Mouse (Mus musculus): ENCODE results near the gene Klhl23. TPM values are rescaled to one million over a fixed set of nuclear protein-coding genes. Genes with fewer than 3 reads are reported as not detected.
A peak's percentile ranks its signal among the peaks of the same experiment; 100 is the strongest.
"Not testable (repeated sequence)": the region's sequence is repeated elsewhere in the genome, so short reads cannot be mapped to it uniquely, and the experiment has no call there.

Gene Klhl23
- polyA plus RNA-seq, 1 experiment from 2014 or later: 94.6 TPM

DNA sequence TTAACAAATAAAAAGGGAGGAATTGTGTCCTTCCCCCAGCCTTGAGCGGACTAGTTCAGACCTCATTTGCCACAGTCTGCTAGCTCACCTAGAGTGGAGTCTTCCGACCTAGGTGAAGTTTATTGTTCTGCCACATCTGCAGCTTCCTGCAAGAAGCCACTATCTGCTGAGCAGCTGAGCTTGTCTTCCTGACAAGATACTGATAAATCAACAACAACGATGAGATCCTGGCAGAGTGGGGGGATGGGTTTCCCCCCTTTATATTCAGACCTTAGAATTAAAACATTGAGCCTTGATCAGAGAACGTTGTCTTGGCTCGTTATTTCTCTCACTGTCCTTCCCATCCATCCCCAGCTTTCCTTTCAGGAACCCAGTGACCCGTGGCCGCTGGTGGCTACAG is 10.4 kb upstream of the Klhl23 start:
- not testable (repeated sequence) for H3K4me2 ChIP-seq; H3K9ac ChIP-seq; ATAC-seq (replicated peaks); H3K27me3 ChIP-seq (replicated peaks); H3K36me3 ChIP-seq (replicated peaks); H3K27ac ChIP-seq; H3K9me3 ChIP-seq; H3K4me1 ChIP-seq; H3K4me3 ChIP-seq
- WGBS: 66% methylated on average over 7 of the region's 7 CpGs

DNA sequence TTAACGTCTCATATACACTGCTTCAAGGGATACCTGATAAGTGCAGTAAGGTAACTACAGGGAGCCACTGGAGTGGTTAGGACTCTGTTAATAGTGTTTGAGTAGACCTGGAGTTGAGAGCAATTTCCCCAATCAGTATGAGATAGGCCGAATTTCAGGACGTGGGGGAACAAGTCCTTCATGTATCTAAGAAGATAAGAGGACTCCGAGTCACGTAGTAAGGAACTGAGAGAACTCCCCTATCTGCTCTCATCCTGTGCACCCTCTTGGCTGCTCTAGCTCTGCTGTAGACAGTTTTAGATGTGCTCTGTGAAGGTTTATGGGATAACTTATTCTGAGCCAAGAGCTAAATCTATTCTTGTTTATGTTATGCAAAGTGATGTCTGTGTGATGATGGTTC is 5.2 kb upstream of the Klhl23 start:
- WGBS: 92% methylated on average over 5 of the region's 5 CpGs

DNA sequence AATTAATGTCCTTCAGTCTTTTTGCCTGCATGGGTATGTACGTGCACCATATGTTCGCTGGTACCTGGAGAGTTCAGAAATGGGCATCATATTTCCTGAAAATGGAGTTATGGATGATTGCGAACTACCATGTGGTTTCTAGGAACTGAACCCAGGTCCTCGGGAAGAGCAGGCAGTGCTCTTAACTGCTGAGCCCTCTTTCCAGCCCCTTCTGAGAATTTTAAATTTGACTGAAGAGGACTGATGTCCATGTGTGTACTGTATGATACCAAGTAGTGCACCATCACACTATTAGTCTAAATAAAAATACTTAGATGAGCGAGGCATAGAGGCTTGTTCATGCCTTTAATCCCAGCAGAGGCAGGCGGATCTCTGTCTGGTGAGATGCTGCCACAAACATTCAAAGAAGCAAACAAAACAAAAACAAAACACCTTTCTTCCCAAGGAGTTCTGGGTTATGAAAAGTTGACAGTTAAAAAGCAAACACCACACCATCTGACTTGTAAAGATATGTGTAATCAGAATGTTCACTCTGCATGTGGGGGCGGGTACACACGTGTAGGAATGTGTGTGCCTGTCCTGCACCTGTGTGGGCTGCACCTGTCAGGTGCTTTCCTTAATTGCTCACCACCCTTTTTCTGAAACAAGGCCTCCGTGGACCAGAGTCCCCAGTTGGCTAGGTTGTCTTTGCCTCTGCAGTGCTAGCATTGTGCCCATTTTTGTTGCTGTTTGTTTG is 3.2 kb upstream of the Klhl23 start:
- Histone ChIP-seq H3K9me3 (no peaks in the 10 kb centered on the region), H3K36me3 (replicated peaks) (no peaks in the 10 kb centered on the region), H3K4me3 (no peak overlapping the region), H3K4me1 (peaks cover 10% of the 10 kb centered on the region), H3K27me3 (replicated peaks) (no peaks in the 10 kb centered on the region), H3K4me2 (no peak overlapping the region), H3K9ac (no peak overlapping the region), H3K27ac (no peak overlapping the region)
- no peak for ATAC-seq (replicated peaks)
- 86% methylated on average over 9 of the region's 9 CpGs for WGBS

More for the DNA sequence above, 5.2 kb upstream of the Klhl23 start:
- Histone ChIP-seq H3K4me3 (no peak overlapping the region), H3K36me3 (replicated peaks) (no peaks in the 10 kb centered on the region), H3K9ac (no peak overlapping the region), H3K4me1 (peaks cover 2% of the 10 kb centered on the region), H3K4me2 (no peak overlapping the region), H3K9me3 (no peaks in the 10 kb centered on the region), H3K27me3 (replicated peaks) (no peaks in the 10 kb centered on the region), H3K27ac (no peak overlapping the region)
- no peak for ATAC-seq (replicated peaks)

DNA sequence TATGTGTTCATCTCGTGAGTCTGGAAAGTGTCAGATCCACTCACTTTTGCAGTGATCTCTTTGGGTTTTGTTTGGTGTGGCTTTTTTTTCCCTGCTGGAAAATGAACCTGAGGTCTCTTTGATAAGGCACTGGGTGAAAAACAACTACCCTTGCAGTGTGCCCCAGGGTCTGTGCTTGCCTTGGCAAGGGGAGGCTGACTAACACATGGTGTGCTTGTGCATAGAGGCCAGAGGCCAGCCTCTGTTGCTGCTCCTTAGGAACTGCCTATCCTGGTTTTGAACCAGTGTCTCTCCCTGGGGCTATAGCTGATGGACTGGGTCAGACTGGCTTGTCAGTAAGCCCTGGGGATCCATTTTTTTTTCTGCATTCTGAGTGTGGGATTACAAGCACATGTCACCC is 1.5 kb upstream of the Klhl23 start:
- no peaks in the 10 kb centered on the region for H3K9me3 ChIP-seq
- no peak overlapping the region for H3K4me3 ChIP-seq
- H3K36me3 ChIP-seq (replicated peaks): no peaks in the 10 kb centered on the region
- H3K4me2 ChIP-seq: no peak overlapping the region
- H3K27ac ChIP-seq: no peak overlapping the region
- H3K27me3 ChIP-seq (replicated peaks): no peaks in the 10 kb centered on the region
- 75% methylated on average over 1 of the region's 1 CpGs for WGBS
- no peak overlapping the region for H3K9ac ChIP-seq
- H3K4me1 ChIP-seq: peaks cover 26% of the 10 kb centered on the region
- no peak for ATAC-seq (replicated peaks)

DNA sequence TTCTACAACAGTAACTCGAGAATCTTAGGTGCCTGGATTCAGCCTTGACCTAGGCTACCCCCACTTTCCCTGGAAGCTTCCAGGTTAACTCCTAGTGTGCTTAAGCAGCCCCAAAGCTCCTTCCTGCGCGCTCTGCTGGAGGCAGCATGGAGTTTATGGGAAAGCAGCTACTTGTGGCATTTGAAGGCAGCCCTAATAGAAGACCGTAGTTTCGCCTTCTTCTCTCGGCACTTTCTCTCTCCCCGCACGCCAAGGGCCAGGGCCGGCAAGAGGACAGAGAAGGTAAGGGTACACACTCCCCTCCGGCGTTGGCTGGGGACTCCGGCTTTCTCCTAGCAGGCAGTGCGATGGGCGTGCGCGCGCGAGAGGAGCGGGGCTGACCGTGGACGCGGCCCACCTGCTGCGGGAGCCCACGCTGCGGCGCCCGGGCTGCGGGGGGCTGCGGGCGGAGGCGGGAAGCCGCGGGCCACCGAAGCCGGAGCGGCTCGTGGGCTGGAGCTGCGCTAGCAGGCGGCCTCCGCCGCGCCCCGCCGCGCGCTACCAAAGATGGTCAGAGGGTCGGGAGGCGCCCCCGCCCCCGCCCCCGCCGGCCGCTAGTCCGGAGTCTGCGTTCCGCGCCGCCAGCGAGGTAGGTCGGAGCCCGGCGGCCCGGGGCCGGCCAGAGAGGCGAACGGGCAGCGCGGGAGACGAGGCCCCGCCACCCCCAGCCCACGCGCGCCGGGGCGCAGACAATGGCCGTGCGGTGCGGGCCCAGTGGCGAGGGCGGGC is 801 bp downstream of the Klhl23 start:
- H3K4me2 ChIP-seq: peak overlapping the region; percentile 77
- ATAC-seq (replicated peaks): peak; percentile 85
- H3K9me3 ChIP-seq: no peaks in the 10 kb centered on the region
- H3K36me3 ChIP-seq (replicated peaks): no peaks in the 10 kb centered on the region
- H3K27ac ChIP-seq: peak overlapping the region; percentile 97
- H3K4me1 ChIP-seq: peaks cover 41% of the 10 kb centered on the region
- H3K9ac ChIP-seq: peak overlapping the region; percentile 95
- WGBS: under 1% methylated on average over 70 of the region's 80 CpGs
- H3K27me3 ChIP-seq (replicated peaks): no peaks in the 10 kb centered on the region
- H3K4me3 ChIP-seq: peak overlapping the region; percentile 90

DNA sequence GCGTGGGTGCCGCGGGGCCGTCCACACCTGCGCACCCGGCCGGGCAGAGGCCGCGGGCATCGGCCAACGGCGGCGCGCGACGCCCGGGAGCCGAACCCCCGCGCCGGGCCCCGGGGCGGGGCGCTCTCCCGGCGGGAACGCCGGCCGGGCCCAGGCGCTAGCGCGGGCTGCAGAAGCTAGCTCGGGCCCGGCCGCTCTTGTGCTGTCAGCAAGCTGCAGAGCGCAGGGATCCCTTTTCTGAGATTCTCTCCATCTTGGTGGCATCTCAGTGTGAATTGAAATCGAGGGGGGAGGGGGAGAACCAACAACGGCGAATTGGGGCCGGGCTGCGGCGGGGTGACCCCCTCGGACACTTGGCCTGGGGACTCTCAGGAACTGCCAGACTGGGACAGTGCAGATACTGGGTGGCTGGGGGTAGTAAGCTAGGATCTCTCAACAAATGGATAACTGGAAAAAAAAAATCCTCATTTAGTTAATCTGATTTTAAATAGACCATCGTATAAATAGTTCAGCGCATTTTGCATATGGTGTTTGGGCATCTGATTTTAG is 1.5 kb downstream of the Klhl23 start:
- peak; percentile 89 for ATAC-seq (replicated peaks)
- 2% methylated on average over 43 of the region's 45 CpGs for WGBS

DNA sequence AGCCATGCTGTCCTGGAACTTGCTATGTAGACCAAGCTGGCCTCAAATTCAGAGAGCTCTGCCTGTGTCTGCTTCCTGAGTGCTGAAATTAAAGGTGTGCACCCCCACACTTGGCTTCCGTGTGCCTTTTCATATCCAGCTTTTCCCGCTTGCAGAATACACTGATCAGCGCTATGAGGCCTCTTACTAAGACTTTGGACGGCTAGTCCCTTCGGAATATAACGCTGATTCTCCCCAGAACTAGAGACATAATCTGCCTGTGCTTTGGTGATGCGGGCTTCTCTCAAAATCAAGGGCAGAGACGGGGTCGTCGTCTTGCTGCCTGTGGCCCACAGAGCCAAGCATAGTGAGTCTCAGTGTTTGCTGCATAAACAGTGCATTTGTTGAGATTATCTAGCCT is 4.2 kb downstream of the Klhl23 start:
- H3K27me3 ChIP-seq (replicated peaks): no peaks in the 10 kb centered on the region
- peak overlapping the region; percentile 51; the same call in 1 of the 2 replicates for H3K27ac ChIP-seq
- no peak overlapping the region for H3K9ac ChIP-seq
- peak overlapping the region; percentile 10 for H3K4me2 ChIP-seq
- no peak for ATAC-seq (replicated peaks)
- WGBS: 59% methylated on average over 10 of the region's 10 CpGs
- peaks cover 47% of the 10 kb centered on the region for H3K4me1 ChIP-seq
- 0 out of 2 replicates have a peak overlapping the region, but pooled peaks have one; percentile 6 for H3K4me3 ChIP-seq
- H3K9me3 ChIP-seq: no peaks in the 10 kb centered on the region
- peaks cover 4% of the 10 kb centered on the region; the same call in 1 of the 2 replicates for H3K36me3 ChIP-seq (replicated peaks)

More for the DNA sequence above, 1.5 kb downstream of the Klhl23 start:
- peaks cover 45% of the 10 kb centered on the region for H3K4me1 ChIP-seq
- peak overlapping the region; percentile 97 for H3K27ac ChIP-seq
- H3K36me3 ChIP-seq (replicated peaks): no peaks in the 10 kb centered on the region
- no peaks in the 10 kb centered on the region for H3K27me3 ChIP-seq (replicated peaks)
- no peaks in the 10 kb centered on the region for H3K9me3 ChIP-seq
- H3K9ac ChIP-seq: peak overlapping the region; percentile 95
- peak overlapping the region; percentile 77 for H3K4me2 ChIP-seq
- H3K4me3 ChIP-seq: peak overlapping the region; percentile 90

DNA sequence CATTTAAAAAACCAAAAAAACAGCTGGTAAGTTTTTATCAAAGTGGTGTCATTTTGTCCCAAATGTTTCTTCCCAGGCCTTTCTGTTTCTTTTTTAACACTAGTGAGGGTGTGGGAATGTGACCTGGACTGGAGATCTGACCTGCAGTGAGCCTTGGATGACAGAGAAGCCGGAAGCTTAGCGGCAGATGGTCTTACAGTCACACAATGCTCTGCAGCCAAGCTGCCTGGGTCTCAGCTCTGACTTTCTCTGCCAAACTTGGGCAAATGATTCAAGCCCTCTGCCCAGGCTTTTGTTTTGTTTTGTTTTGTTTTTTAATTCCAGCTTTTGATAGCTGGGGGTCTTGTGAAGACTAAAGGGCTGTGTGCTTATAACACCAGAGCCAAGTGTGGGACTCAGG is 4.6 kb downstream of the Klhl23 start:
- no peaks in the 10 kb centered on the region for H3K9me3 ChIP-seq
- no peaks in the 10 kb centered on the region for H3K27me3 ChIP-seq (replicated peaks)
- H3K4me2 ChIP-seq: peak overlapping the region; percentile 10; the same call in 1 of the 2 replicates
- peaks cover 47% of the 10 kb centered on the region for H3K4me1 ChIP-seq
- no peak overlapping the region for H3K4me3 ChIP-seq
- WGBS: 58% methylated on average over 2 of the region's 2 CpGs
- ATAC-seq (replicated peaks): no peak
- 0 out of 2 replicates have a peak overlapping the region, but pooled peaks have one; percentile 13 for H3K27ac ChIP-seq
- H3K36me3 ChIP-seq (replicated peaks): peaks cover 4% of the 10 kb centered on the region; the same call in 1 of the 2 replicates
- H3K9ac ChIP-seq: no peak overlapping the region

DNA sequence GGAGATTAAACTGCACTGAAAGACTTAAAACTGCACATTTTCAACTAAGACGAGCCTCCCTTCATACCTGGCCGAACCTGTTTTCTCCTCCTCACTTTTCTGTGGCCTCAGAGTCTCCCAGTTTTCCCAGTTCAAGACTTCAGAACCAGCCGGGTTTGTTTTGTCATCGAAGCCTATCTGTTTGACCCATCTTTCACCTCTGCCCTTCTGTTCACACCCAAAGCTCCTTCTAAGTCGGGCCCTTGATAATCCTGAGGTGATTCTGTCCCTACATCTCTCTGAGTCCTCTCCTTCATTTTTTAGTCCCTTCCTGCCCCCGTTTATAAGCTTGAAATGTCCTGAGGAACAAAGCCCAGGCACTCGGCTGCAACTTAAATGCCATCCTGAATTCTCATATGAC is 6.3 kb downstream of the Klhl23 start:
- no peak overlapping the region for H3K27ac ChIP-seq
- no peaks in the 10 kb centered on the region for H3K9me3 ChIP-seq
- H3K36me3 ChIP-seq (replicated peaks): peaks cover 8% of the 10 kb centered on the region
- no peak for ATAC-seq (replicated peaks)
- H3K4me2 ChIP-seq: no peak overlapping the region; the same call in 1 of the 2 replicates
- H3K4me1 ChIP-seq: peaks cover 38% of the 10 kb centered on the region
- 33% methylated on average over 7 of the region's 7 CpGs for WGBS
- no peaks in the 10 kb centered on the region for H3K27me3 ChIP-seq (replicated peaks)
- H3K4me3 ChIP-seq: no peak overlapping the region
- H3K9ac ChIP-seq: no peak overlapping the region; the same call in 1 of the 2 replicates

DNA sequence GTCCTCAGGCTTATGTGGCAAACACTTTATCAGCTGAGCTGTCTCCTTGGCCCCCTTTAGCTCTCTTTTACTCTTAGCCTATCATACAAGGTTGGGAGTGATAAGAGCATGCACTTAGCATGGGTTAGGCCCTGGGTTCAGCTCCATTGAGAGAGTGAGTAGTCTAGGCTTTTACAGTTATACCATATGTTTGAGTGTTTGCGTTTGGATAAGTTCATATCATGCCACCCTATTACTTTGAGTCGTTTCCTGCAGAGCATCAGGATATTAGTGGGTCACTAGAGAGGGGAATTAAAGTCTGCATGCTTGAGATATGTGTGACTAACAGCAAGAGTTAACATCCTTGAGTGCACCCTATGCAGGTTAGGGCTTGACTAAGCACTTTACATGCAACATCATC is 7.9 kb downstream of the Klhl23 start:
- no peak overlapping the region for H3K4me2 ChIP-seq
- H3K4me3 ChIP-seq: no peak overlapping the region
- H3K4me1 ChIP-seq: peaks cover 26% of the 10 kb centered on the region
- H3K27me3 ChIP-seq (replicated peaks): no peaks in the 10 kb centered on the region
- peaks cover 21% of the 10 kb centered on the region for H3K36me3 ChIP-seq (replicated peaks)
- no peaks in the 10 kb centered on the region for H3K9me3 ChIP-seq
- H3K9ac ChIP-seq: no peak overlapping the region
- 85% methylated on average over 2 of the region's 2 CpGs for WGBS
- no peak for ATAC-seq (replicated peaks)
- no peak overlapping the region for H3K27ac ChIP-seq

DNA sequence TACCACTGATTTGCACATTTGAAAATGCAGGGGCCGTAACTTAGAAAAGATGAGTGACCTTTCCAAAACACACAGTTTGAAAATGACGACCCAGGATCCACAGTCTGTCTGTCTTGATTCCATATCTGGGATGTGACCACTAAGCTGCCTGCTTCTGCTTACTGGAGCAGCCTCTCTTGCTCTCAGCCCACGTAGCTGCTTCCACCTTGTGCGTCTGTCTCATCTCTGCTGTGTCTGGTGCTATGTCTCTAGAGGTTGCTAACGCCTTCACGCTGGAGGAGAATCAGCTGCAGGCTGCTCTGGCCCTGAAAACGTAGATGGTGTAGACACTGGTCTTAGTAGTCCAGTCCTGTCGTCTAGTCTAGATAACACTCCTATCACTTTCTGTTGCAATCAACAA is 8.4 kb downstream of the Klhl23 start:
- H3K4me3 ChIP-seq: no peak overlapping the region
- peaks cover 22% of the 10 kb centered on the region for H3K4me1 ChIP-seq
- H3K4me2 ChIP-seq: no peak overlapping the region
- H3K9me3 ChIP-seq: no peaks in the 10 kb centered on the region
- 87% methylated on average over 8 of the region's 8 CpGs for WGBS
- H3K36me3 ChIP-seq (replicated peaks): peaks cover 22% of the 10 kb centered on the region
- ATAC-seq (replicated peaks): no peak
- H3K27ac ChIP-seq: no peak overlapping the region
- H3K9ac ChIP-seq: no peak overlapping the region
- no peaks in the 10 kb centered on the region for H3K27me3 ChIP-seq (replicated peaks)

DNA sequence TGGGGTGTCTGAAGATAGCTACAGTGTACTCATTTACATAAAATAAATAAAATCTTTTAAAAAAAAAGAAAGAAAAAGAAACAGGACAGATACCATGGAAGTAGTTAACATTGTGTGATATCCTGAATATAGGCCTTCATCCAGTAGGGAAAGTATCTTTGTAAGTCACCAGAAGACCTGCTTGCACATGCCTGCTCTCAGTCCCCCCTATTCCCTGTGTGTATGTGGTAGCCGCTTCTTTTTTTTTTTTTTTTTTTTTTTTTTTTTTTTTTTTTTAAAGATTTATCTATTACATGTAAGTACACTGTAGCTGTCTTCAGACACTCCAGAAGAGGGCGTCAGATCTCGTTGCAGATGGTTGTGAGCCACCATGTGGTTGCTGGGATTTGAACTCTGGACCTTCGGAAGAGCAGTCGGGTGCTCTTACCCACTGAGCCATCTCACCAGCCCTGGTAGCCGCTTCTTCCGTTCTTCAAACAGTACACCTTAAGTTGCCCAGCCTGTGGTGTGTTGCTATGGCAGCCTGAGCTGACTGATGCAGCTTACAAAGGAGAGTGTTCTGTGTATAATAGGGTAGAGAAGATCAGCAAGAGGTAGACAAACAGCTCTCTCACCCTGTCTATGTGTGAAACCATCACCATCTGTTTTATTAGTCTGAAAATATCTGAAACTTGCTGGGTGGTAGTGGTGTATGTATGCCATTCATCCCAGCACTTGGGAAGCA is 15.7 kb downstream of the Klhl23 start:
- Histone ChIP-seq H3K4me2 (no peak overlapping the region), H3K4me3 (no peak overlapping the region), H3K9ac (no peak overlapping the region), H3K27me3 (replicated peaks) (no peaks in the 10 kb centered on the region), H3K27ac (no peak overlapping the region), H3K36me3 (replicated peaks) (peaks cover 20% of the 10 kb centered on the region), H3K9me3 (no peaks in the 10 kb centered on the region), H3K4me1 (no peaks in the 10 kb centered on the region)
- ATAC-seq (replicated peaks): no peak
- WGBS: 74% methylated on average over 7 of the region's 7 CpGs

All from midbrain, embryonic 15.5 days (tissue).